Mouse (Mus musculus): ENCODE measurements at regions not wholly inside any gene's neighbourhood (a gene's known extent, or its start where the extent isn't known, plus 50 kb on each side); places are given as distances from the start of the nearest gene placed in this dataset.
A peak's percentile ranks its signal among the peaks of the same experiment; 100 is the strongest.

GRCm38 (mm10) chr7:129142599-129142949 lies 114.3 kb upstream of the Plpp4 start:
- TF ChIP-seq POLR2A (IDR thresholded peaks at IDR 0.05; ENCODE audit: borderline replicate concordance, extremely low read depth, insufficient read depth, insufficient read length, poor library complexity, severe bottlenecking) (no peak), CTCF (IDR thresholded peaks at IDR 0.05; ENCODE audit: borderline replicate concordance, extremely low read depth, insufficient read depth, insufficient read length) (peak; percentile 8; the same call in 1 of the 2 replicates)
